Mouse (Mus musculus) liver, adult 2 months (tissue): ENCODE results near the gene Pdlim3. TPM values are rescaled to one million over a fixed set of nuclear protein-coding genes. Genes with fewer than 3 reads are reported as not detected.

ENCODE experiments used
- DNase-seq: peaks from one replicate; pipeline ENCODE4 v3.0.0-alpha.2; 2011; ENCODE audit warnings: low read depth, low spot score; ENCODE audit errors: extremely low read depth
- H3K27ac ChIP-seq: fragments of 200-500 bp; replicated peaks from 2 replicates; pipeline ENCODE4 v1.5.1; 2012; ENCODE audit warnings: low read depth, mild to moderate bottlenecking, control low read depth, inconsistent platforms, low read length; ENCODE audit not compliant: insufficient read depth
- H3K27me3 ChIP-seq: fragments of 200-500 bp; 2 replicates; pipeline ENCODE4 v1.6.1; 2012; ENCODE audit warnings: mild to moderate bottlenecking, moderate library complexity, low read length, inconsistent platforms; ENCODE audit not compliant: control insufficient read depth, insufficient read depth
- H3K36me3 ChIP-seq: fragments of 200-500 bp; 2 replicates; pipeline ENCODE4 v1.6.1; 2012; ENCODE audit warnings: low read length, inconsistent platforms; ENCODE audit not compliant: control insufficient read depth, insufficient read depth
- H3K4me1 ChIP-seq: fragments of 200-500 bp; 2 replicates; pipeline ENCODE4 v1.6.1; 2011; ENCODE audit warnings: low read length; ENCODE audit not compliant: control insufficient read depth, insufficient read depth
- H3K4me3 ChIP-seq: fragments of 200-500 bp; 2 replicates; pipeline ENCODE4 v1.5.1; 2011; ENCODE audit warnings: low read depth, mild to moderate bottlenecking, control low read depth, low read length, moderate library complexity; ENCODE audit not compliant: insufficient read depth
- H3K79me2 ChIP-seq: fragments of 200-500 bp; 2 replicates; pipeline ENCODE4 v1.6.1; 2012; ENCODE audit warnings: inconsistent platforms, mild to moderate bottlenecking, low read length, moderate library complexity; ENCODE audit not compliant: control insufficient read depth, insufficient read depth
- H3K9ac ChIP-seq: fragments of 200-500 bp; 2 replicates; pipeline ENCODE4 v1.6.1; 2012; ENCODE audit warnings: low read depth, mild to moderate bottlenecking, control low read depth, inconsistent platforms, low read length
- CTCF ChIP-seq: fragments of 200-500 bp; IDR thresholded peaks from 2 replicates; pipeline ENCODE4 v1.5.1; 2011; ENCODE audit warnings: low read depth, low read length, control low read depth
- POLR2A ChIP-seq: fragments of 200-500 bp; IDR thresholded peaks from 2 replicates; pipeline ENCODE4 v1.6.1; 2011; ENCODE audit warnings: low read length, control low read depth; ENCODE audit not compliant: insufficient read depth; ENCODE audit errors: extremely low read depth
- WGBS: fragments of 180-500 bp; shearing (Covaris S2); methylation state at CpG from one replicate; pipeline ENCODE4 v1.1.7; 2018; 5-methylcytosine and 5-hydroxymethylcytosine counted together
- polyA plus RNA-seq: library from polyadenylated mRNA; depleted of rRNA; stranded (reverse); fragments of >200 nt; gene quantifications from 2 replicates; pipeline ENCODE4 v1.2.3, GENCODE M21; 2012; rRNA removed
- total RNA-seq: library from RNA; depleted of rRNA; stranded (reverse); fragments of >200 nt; gene quantifications from 2 replicates; pipeline ENCODE4 v1.2.3, GENCODE M21; 2014; rRNA removed

Pdlim3 gene
- total and polyA plus RNA-seq, 2 experiments: 0.42 to 0.65 TPM

- Histone ChIP-seq H3K9ac (no peak overlapping the region), H3K27ac (no peak overlapping the region), H3K4me3 (no peak overlapping the region), H3K79me2 (no peaks in the 10 kb centered on the region), H3K27me3 (no peaks in the 10 kb centered on the region), H3K4me1 (no peaks in the 10 kb centered on the region), H3K36me3 (no peaks in the 10 kb centered on the region)
- WGBS: 92% methylated on average over 7 of the region's 7 CpGs
- TF ChIP-seq POLR2A: no peak
- no peak for TF ChIP-seq CTCF
- DNase-seq: no peak
These were observed 36.9 kb downstream of the Pdlim3 start for GRCm38 (mm10) chr8:45922116-45922515.

- Histone ChIP-seq H3K79me2 (no peaks in the 10 kb centered on the region), H3K4me3 (no peak within 1 kb of the TSS), H3K27ac (no peak within 1 kb of the TSS), H3K9ac (no peak within 1 kb of the TSS), H3K4me1 (no peaks in the 10 kb centered on the region), H3K36me3 (no peaks in the 10 kb centered on the region), H3K27me3 (no peaks in the 10 kb centered on the region)
- whole genome bisulfite sequencing: 12% methylated on average over 23 of the region's 23 CpGs
- TF ChIP-seq CTCF (peak; percentile 100), POLR2A (no peak)
- DNase-seq: peak; percentile 62
These were observed 49.3 kb downstream of the Pdlim3 start, which contains the start of gene Ccdc110 for GRCm38 (mm10) chr8:45934582-45935014. Gene Ccdc110, plus strand, starts transcription at chr8:45934619.

- H3K27ac ChIP-seq: no peak overlapping the region
- TF ChIP-seq CTCF (no peak), POLR2A (no peak)
- H3K36me3 ChIP-seq: no peaks in the 10 kb centered on the region
- 85% methylated on average over 9 of the region's 9 CpGs for WGBS
- H3K27me3 ChIP-seq: 0 out of 2 replicates have a peak, but pooled peaks cover 2% of the 10 kb centered on the region
- H3K4me1 ChIP-seq: no peaks in the 10 kb centered on the region
- no peak overlapping the region for H3K4me3 ChIP-seq
- DNase-seq: no peak
- H3K9ac ChIP-seq: no peak overlapping the region
- no peaks in the 10 kb centered on the region for H3K79me2 ChIP-seq
These were observed 51.7 kb downstream of the Pdlim3 start for GRCm38 (mm10) chr8:45936986-45937385.

GRCm38 (mm10) chr8:45946283-45946682, 61.0 kb downstream of the Pdlim3 start:
- Histone ChIP-seq H3K4me1 (no peaks in the 10 kb centered on the region), H3K9ac (no peak overlapping the region), H3K36me3 (no peaks in the 10 kb centered on the region), H3K79me2 (no peaks in the 10 kb centered on the region), H3K4me3 (no peak overlapping the region), H3K27me3 (0 out of 2 replicates have a peak, but pooled peaks cover 2% of the 10 kb centered on the region), H3K27ac (no peak overlapping the region)
- no peak for DNase-seq
- 93% methylated on average over 4 of the region's 4 CpGs for WGBS
- TF ChIP-seq CTCF (no peak), POLR2A (no peak)

GRCm38 (mm10) chr8:45950622-45951021, 65.4 kb downstream of the Pdlim3 start:
- DNase-seq: no peak
- H3K27ac ChIP-seq: no peak overlapping the region
- H3K36me3 ChIP-seq: no peaks in the 10 kb centered on the region
- TF ChIP-seq CTCF: no peak
- no peak for TF ChIP-seq POLR2A
- 72% methylated on average over 2 of the region's 2 CpGs for WGBS
- no peaks in the 10 kb centered on the region for H3K27me3 ChIP-seq
- H3K9ac ChIP-seq: no peak overlapping the region
- H3K4me1 ChIP-seq: no peaks in the 10 kb centered on the region
- no peaks in the 10 kb centered on the region for H3K79me2 ChIP-seq
- H3K4me3 ChIP-seq: no peak overlapping the region

Other genes with a start within 250 kb of the Pdlim3 start
- not detected in 2 replicates for gene Ccdc110, start 49.2 kb downstream of the Pdlim3 start, total RNA-seq
- gene Ccdc110, start 49.2 kb downstream of the Pdlim3 start, polyA plus RNA-seq: not detected in 2 replicates
- gene 1700029J07Rik, start 89.8 kb downstream of the Pdlim3 start, total RNA-seq: 0.60 and 0.65 TPM in 2 replicates
- gene 1700029J07Rik, start 89.8 kb downstream of the Pdlim3 start, polyA plus RNA-seq: 0.13 and 0.15 TPM in 2 replicates
- 53.8 and 68.0 TPM in 2 replicates for gene Ufsp2, start 90.1 kb downstream of the Pdlim3 start, total RNA-seq
- 16.9 and 18.6 TPM in 2 replicates for gene Ufsp2, start 90.1 kb downstream of the Pdlim3 start, polyA plus RNA-seq
- gene Lrp2bp, start 113.8 kb downstream of the Pdlim3 start, total RNA-seq: 0.40 and 0.65 TPM in 2 replicates
- gene Lrp2bp, start 113.8 kb downstream of the Pdlim3 start, polyA plus RNA-seq: 0.32 and 0.73 TPM in 2 replicates
- 0.65 and 2.0 TPM in 2 replicates for gene Ankrd37, start 120.2 kb downstream of the Pdlim3 start, total RNA-seq
- 0.49 and 2.4 TPM in 2 replicates for gene Ankrd37, start 120.2 kb downstream of the Pdlim3 start, polyA plus RNA-seq